Mouse (Mus musculus) limb, embryonic 15.5 days (tissue): ENCODE results near the gene Ggnbp2. TPM values are rescaled to one million over a fixed set of nuclear protein-coding genes. Genes with fewer than 3 reads are reported as not detected.
A peak's percentile ranks its signal among the peaks of the same experiment; 100 is the strongest.
"Not testable (repeated sequence)": the region's sequence is repeated elsewhere in the genome, so short reads cannot be mapped to it uniquely, and the experiment has no call there.

Source experiments
- ATAC-seq: fragments of 200-750 bp; cut with Nextera tagmentation; 2 replicates; pipeline ENCODE4 v1.8.0; 2017; ENCODE audit warnings: low read depth, moderate TSS enrichment; ENCODE audit not compliant: insufficient number of reproducible peaks, low FRiP score, low TSS enrichment
- H3K27ac ChIP-seq: fragments of 300-500 bp; sonication (generic); 2 replicates; pipeline ENCODE4 v1.5.1; 2015; ENCODE audit warnings: moderate library complexity, mild to moderate bottlenecking, inconsistent platforms
- H3K27me3 ChIP-seq: fragments of 300-500 bp; sonication (generic); 2 replicates; pipeline ENCODE4 v1.6.1; 2015; ENCODE audit warnings: inconsistent platforms
- H3K36me3 ChIP-seq: fragments of 300-500 bp; sonication (generic); 2 replicates; pipeline ENCODE4 v1.6.1; 2015; ENCODE audit warnings: inconsistent platforms
- H3K4me1 ChIP-seq: fragments of 300-500 bp; sonication (generic); 2 replicates; pipeline ENCODE4 v1.6.1; 2015; ENCODE audit warnings: inconsistent platforms
- H3K4me2 ChIP-seq: fragments of 300-500 bp; sonication (generic); 2 replicates; pipeline ENCODE4 v1.6.1; 2015; ENCODE audit warnings: mild to moderate bottlenecking, inconsistent platforms
- H3K4me3 ChIP-seq: fragments of 300-500 bp; sonication (generic); 2 replicates; pipeline ENCODE4 v1.5.1; 2015; ENCODE audit warnings: mild to moderate bottlenecking, inconsistent platforms
- H3K9ac ChIP-seq: fragments of 300-500 bp; sonication (generic); 2 replicates; pipeline ENCODE4 v1.6.1; 2015; ENCODE audit warnings: inconsistent platforms
- H3K9me3 ChIP-seq: fragments of 300-500 bp; sonication (generic); 2 replicates; pipeline ENCODE4 v1.6.1; 2016; ENCODE audit warnings: inconsistent platforms
- whole genome bisulfite sequencing: fragments of 180-500 bp; shearing (Covaris S2); methylation state at CpG from one replicate; pipeline ENCODE4 v1.1.7; 2015; 5-methylcytosine and 5-hydroxymethylcytosine counted together
- polyA plus RNA-seq: library from polyadenylated mRNA; unstranded; fragments of >200 nt; fragmentation: Nextera tagmentation; extraction: Ambion mirVana; gene quantifications from 2 replicates; pipeline ENCODE4 v1.2.1, GENCODE M21; 2015

Gene Ggnbp2
- polyA plus RNA-seq, 1 experiment from 2014 or later = 64.8 TPM

GRCm38 (mm10) chr11:84879007-84879771 lies 8.6 kb upstream of the Ggnbp2 start:
- ATAC-seq = no peak
- H3K36me3 ChIP-seq = peaks cover 13% of the 10 kb centered on the region
- peak overlapping the region; percentile 91 for H3K4me2 ChIP-seq
- no peaks in the 10 kb centered on the region for H3K27me3 ChIP-seq
- no peaks in the 10 kb centered on the region for H3K9me3 ChIP-seq
- peaks cover 19% of the 10 kb centered on the region for H3K4me1 ChIP-seq
- H3K9ac ChIP-seq = peak overlapping the region; percentile 79
- peak overlapping the region; percentile 93 for H3K27ac ChIP-seq
- WGBS = 23% methylated on average over 6 of the region's 7 CpGs
- peak overlapping the region; percentile 93 for H3K4me3 ChIP-seq

GRCm38 (mm10) chr11:84876020-84876419 lies 5.4 kb upstream of the Ggnbp2 start:
- H3K4me1 ChIP-seq = peaks cover 10% of the 10 kb centered on the region
- not testable (repeated sequence) for H3K27me3 ChIP-seq, H3K4me2 ChIP-seq, H3K36me3 ChIP-seq, H3K4me3 ChIP-seq, H3K9me3 ChIP-seq, ATAC-seq, H3K27ac ChIP-seq, H3K9ac ChIP-seq
- WGBS = 80% methylated on average over 1 of the region's 1 CpGs

- no peak overlapping the region for H3K9ac ChIP-seq
- H3K9me3 ChIP-seq = no peaks in the 10 kb centered on the region
- no peaks in the 10 kb centered on the region for H3K27me3 ChIP-seq
- H3K4me3 ChIP-seq = no peak overlapping the region
- WGBS = 84% methylated on average over 1 of the region's 1 CpGs
- no peak overlapping the region for H3K4me2 ChIP-seq
- peaks cover 4% of the 10 kb centered on the region; the same call in 1 of the 2 replicates for H3K4me1 ChIP-seq
- H3K36me3 ChIP-seq = no peaks in the 10 kb centered on the region
- ATAC-seq = no peak
- H3K27ac ChIP-seq = no peak overlapping the region
Measured at GRCm38 (mm10) chr11:84873042-84873833, 2.6 kb upstream of the Ggnbp2 start.

- H3K9ac ChIP-seq = peak overlapping the region; percentile 90
- no peaks in the 10 kb centered on the region for H3K27me3 ChIP-seq
- H3K4me3 ChIP-seq = peak overlapping the region; percentile 91
- ATAC-seq = no peak
- no peaks in the 10 kb centered on the region for H3K9me3 ChIP-seq
- 0 out of 2 replicates have a peak, but pooled peaks cover 4% of the 10 kb centered on the region for H3K36me3 ChIP-seq
- peak overlapping the region; percentile 56 for H3K4me2 ChIP-seq
- H3K4me1 ChIP-seq = peaks cover 4% of the 10 kb centered on the region; the same call in 1 of the 2 replicates
- WGBS = 64% methylated on average over 4 of the region's 4 CpGs
- H3K27ac ChIP-seq = peak overlapping the region; percentile 99
Measured at GRCm38 (mm10) chr11:84871548-84872069, 992 bp upstream of the Ggnbp2 start.

- Histone ChIP-seq H3K4me1 (peaks cover 4% of the 10 kb centered on the region; the same call in 1 of the 2 replicates), H3K4me3 (peak overlapping the region; percentile 91), H3K9ac (peak overlapping the region; percentile 90), H3K27ac (peak overlapping the region; percentile 99), H3K9me3 (no peaks in the 10 kb centered on the region), H3K36me3 (0 out of 2 replicates have a peak, but pooled peaks cover 4% of the 10 kb centered on the region), H3K27me3 (no peaks in the 10 kb centered on the region), H3K4me2 (peak overlapping the region; percentile 56)
- 0 out of 2 replicates have a peak, but pooled peaks have one; percentile 7 for ATAC-seq
- 2% methylated on average over 9 of the region's 10 CpGs for WGBS
Measured at GRCm38 (mm10) chr11:84871046-84871445, 429 bp upstream of the Ggnbp2 start.

GRCm38 (mm10) chr11:84869537-84870232 lies 932 bp downstream of the Ggnbp2 start:
- Histone ChIP-seq H3K27ac (peak overlapping the region; percentile 99), H3K4me2 (peak overlapping the region; percentile 78), H3K9me3 (no peaks in the 10 kb centered on the region), H3K27me3 (no peaks in the 10 kb centered on the region), H3K36me3 (0 out of 2 replicates have a peak, but pooled peaks cover 4% of the 10 kb centered on the region), H3K9ac (peak overlapping the region; percentile 89), H3K4me1 (peaks cover 4% of the 10 kb centered on the region; the same call in 1 of the 2 replicates), H3K4me3 (peak overlapping the region; percentile 91)
- ATAC-seq = peak; percentile 86
- 0% methylated on average over 58 of the region's 61 CpGs for WGBS

- Histone ChIP-seq H3K9ac (peak overlapping the region; percentile 89), H3K4me1 (peaks cover 4% of the 10 kb centered on the region; the same call in 1 of the 2 replicates), H3K4me3 (peak overlapping the region; percentile 91), H3K27ac (peak overlapping the region; percentile 99), H3K4me2 (peak overlapping the region; percentile 78), H3K36me3 (0 out of 2 replicates have a peak, but pooled peaks cover 4% of the 10 kb centered on the region), H3K27me3 (no peaks in the 10 kb centered on the region), H3K9me3 (no peaks in the 10 kb centered on the region)
- no peak for ATAC-seq
- 12% methylated on average over 7 of the region's 7 CpGs for WGBS
Measured at GRCm38 (mm10) chr11:84868786-84869259, 1.8 kb downstream of the Ggnbp2 start.

- H3K27me3 ChIP-seq = no peaks in the 10 kb centered on the region
- no peak for ATAC-seq
- H3K4me3 ChIP-seq = no peak overlapping the region
- 79% methylated on average over 2 of the region's 2 CpGs for WGBS
- H3K9ac ChIP-seq = no peak overlapping the region
- H3K9me3 ChIP-seq = no peaks in the 10 kb centered on the region
- peaks cover 4% of the 10 kb centered on the region; the same call in 1 of the 2 replicates for H3K4me1 ChIP-seq
- 0 out of 2 replicates have a peak, but pooled peaks cover 4% of the 10 kb centered on the region for H3K36me3 ChIP-seq
- H3K4me2 ChIP-seq = no peak overlapping the region
- H3K27ac ChIP-seq = no peak overlapping the region
Measured at GRCm38 (mm10) chr11:84867586-84867985, 3.0 kb downstream of the Ggnbp2 start.

- no peak for ATAC-seq
- H3K4me1 ChIP-seq = peaks cover 4% of the 10 kb centered on the region; the same call in 1 of the 2 replicates
- H3K27me3 ChIP-seq = no peaks in the 10 kb centered on the region
- H3K36me3 ChIP-seq = peaks cover 16% of the 10 kb centered on the region
- H3K9me3 ChIP-seq = no peaks in the 10 kb centered on the region
- 59% methylated on average over 2 of the region's 2 CpGs for WGBS
- H3K9ac ChIP-seq = no peak overlapping the region
- H3K27ac ChIP-seq = no peak overlapping the region
- H3K4me3 ChIP-seq = no peak overlapping the region
- no peak overlapping the region for H3K4me2 ChIP-seq
Measured at GRCm38 (mm10) chr11:84865268-84865667, 5.3 kb downstream of the Ggnbp2 start.

- 93% methylated on average over 6 of the region's 6 CpGs for WGBS
Measured at GRCm38 (mm10) chr11:84855285-84855684, 15.3 kb downstream of the Ggnbp2 start.

GRCm38 (mm10) chr11:84847475-84848090 lies 23.0 kb downstream of the Ggnbp2 start:
- Histone ChIP-seq H3K27me3 (no peaks in the 10 kb centered on the region), H3K9ac (no peak overlapping the region), H3K36me3 (peaks cover 67% of the 10 kb centered on the region), H3K9me3 (no peaks in the 10 kb centered on the region), H3K27ac (no peak overlapping the region), H3K4me1 (no peaks in the 10 kb centered on the region), H3K4me2 (no peak overlapping the region), H3K4me3 (no peak overlapping the region)
- whole genome bisulfite sequencing = 83% methylated on average over 7 of the region's 7 CpGs
- no peak for ATAC-seq

More at GRCm38 (mm10) chr11:84855285-84855684, 15.3 kb downstream of the Ggnbp2 start:
- H3K27me3 ChIP-seq = no peaks in the 10 kb centered on the region
- H3K4me1 ChIP-seq = no peaks in the 10 kb centered on the region
- ATAC-seq = no peak
- H3K36me3 ChIP-seq = peaks cover 57% of the 10 kb centered on the region
- H3K4me3 ChIP-seq = no peak overlapping the region
- no peak overlapping the region for H3K9ac ChIP-seq
- H3K9me3 ChIP-seq = no peaks in the 10 kb centered on the region
- 0 out of 2 replicates have a peak overlapping the region, but pooled peaks have one; percentile 4 for H3K27ac ChIP-seq
- H3K4me2 ChIP-seq = no peak overlapping the region
